Mouse (Mus musculus) granulocyte monocyte progenitor cell, adult 5-6 weeks (primary cell): ENCODE measurements around the gene Actr10. TPM values are rescaled to one million over a fixed set of nuclear protein-coding genes. Genes with fewer than 3 reads are reported as not detected.

Source experiments
- ATAC-seq: replicated peaks from 2 replicates; pipeline ENCODE4 v1.8.0; 2016; ENCODE audit warnings: mild to moderate bottlenecking, moderate TSS enrichment, inconsistent platforms; ENCODE audit not compliant: poor library complexity, severe bottlenecking
- total RNA-seq, 2 experiments: library from RNA; stranded (forward) in 1 of 2; stranded (reverse) in 1 of 2; fragments of 200-712, 200-1000 nt in 1 of 2; fragments of >200 nt in 1 of 2; fragmentation: Nextera tagmentation in 1 of 2; gene quantifications; 2 replicates each; pipeline ENCODE4 v1.2.3; 2014 to 2017

The Actr10 gene
- 52.2 and 73.9 TPM in 2 replicates for total RNA-seq (2014; fragmentation: Nextera tagmentation)
- total RNA-seq (2017): 65.9 and 74.6 TPM in 2 replicates

- ATAC-seq: peak; percentile 99
Measured at GRCm38 (mm10) chr12:70937571-70938384, at the start of gene Actr10. Actr10 (plus strand) TSS chr12:70937857.

- no peak for ATAC-seq
Measured at GRCm38 (mm10) chr12:70890405-70890804, 47.3 kb upstream of the Actr10 start.

- ATAC-seq: no peak
Measured at GRCm38 (mm10) chr12:70890874-70891470, 46.7 kb upstream of the Actr10 start.

GRCm38 (mm10) chr12:70895275-70895674, 42.4 kb upstream of the Actr10 start:
- no peak for ATAC-seq

- ATAC-seq: no peak
Measured at GRCm38 (mm10) chr12:70896068-70896467, 41.6 kb upstream of the Actr10 start.

GRCm38 (mm10) chr12:70897434-70897833, 40.2 kb upstream of the Actr10 start:
- ATAC-seq: no peak

- ATAC-seq: peak; percentile 56
Measured at GRCm38 (mm10) chr12:70898450-70898849, 39.2 kb upstream of the Actr10 start.

- ATAC-seq: no peak
Measured at GRCm38 (mm10) chr12:70904471-70904870, 33.2 kb upstream of the Actr10 start.

GRCm38 (mm10) chr12:70906867-70907266, 30.8 kb upstream of the Actr10 start:
- ATAC-seq: no peak

- no peak for ATAC-seq
Measured at GRCm38 (mm10) chr12:70907651-70908050, 30.0 kb upstream of the Actr10 start.

GRCm38 (mm10) chr12:70908076-70908475, 29.6 kb upstream of the Actr10 start:
- no peak for ATAC-seq

GRCm38 (mm10) chr12:70910241-70910720, 27.4 kb upstream of the Actr10 start:
- peak; percentile 56 for ATAC-seq

GRCm38 (mm10) chr12:70911029-70911428, 26.6 kb upstream of the Actr10 start:
- ATAC-seq: peak; percentile 50

GRCm38 (mm10) chr12:70911676-70912379, 25.8 kb upstream of the Actr10 start:
- ATAC-seq: peak; percentile 79

- peak; percentile 33; the same call in 1 of the 2 replicates for ATAC-seq
Measured at GRCm38 (mm10) chr12:70913429-70913828, 24.2 kb upstream of the Actr10 start.

- ATAC-seq: no peak
Measured at GRCm38 (mm10) chr12:70914387-70914786, 23.3 kb upstream of the Actr10 start.

GRCm38 (mm10) chr12:70929781-70930180, 7.9 kb upstream of the Actr10 start:
- ATAC-seq: no peak

- peak; percentile 26 for ATAC-seq
Measured at GRCm38 (mm10) chr12:70937150-70937549, 507 bp upstream of the Actr10 start.

GRCm38 (mm10) chr12:70940806-70941205, 3.1 kb downstream of the Actr10 start:
- ATAC-seq: no peak

- ATAC-seq: no peak
Measured at GRCm38 (mm10) chr12:70944181-70944580, 6.5 kb downstream of the Actr10 start.
